Mouse (Mus musculus) left cerebral cortex, postnatal 25 days (tissue): ENCODE data around the gene Fcgr2b. TPM values are rescaled to one million over a fixed set of nuclear protein-coding genes. Genes with fewer than 3 reads are reported as not detected.
A peak's percentile ranks its signal among the peaks of the same experiment; 100 is the strongest.
"Not testable (repeated sequence)": the region's sequence is repeated elsewhere in the genome, so short reads cannot be mapped to it uniquely, and the experiment has no call there.

Experiments
- DNase-seq, 2 experiments: peaks; one replicate each; pipeline ENCODE4 v3.0.0; 2022; ENCODE audit warnings: low spot score in 2 of 2, mixed read lengths in 1 of 2
- intact Hi-C: fragments of 180-260 bp; cut with DNase I; formaldehyde crosslinking; loops from one replicate; pipeline ENCODE4 v1.15.1; 2025
- total RNA-seq, 2 experiments: library from RNA; stranded (reverse); gene quantifications; 2 replicates each; pipeline ENCODE4 v1.2.3; 2021

Gene Fcgr2b
- total RNA-seq, 2 experiments from 2014 or later, result 3.6 to 6.2 TPM

- DNase-seq, intact Hi-C loops: not testable (repeated sequence)
Measured at GRCm38 (mm10) chr1:170981679-170982078, 5.3 kb upstream of the Fcgr2b start.

GRCm38 (mm10) chr1:170978601-170979000, 2.3 kb upstream of the Fcgr2b start:
- DNase-seq, result no peak
- intact Hi-C loops, result no loop called here

- intact Hi-C loops, result no loop called here
- DNase-seq, result peak in 1 of 2 experiments; percentile 6
Measured at GRCm38 (mm10) chr1:170975751-170976161, 591 bp downstream of the Fcgr2b start.

GRCm38 (mm10) chr1:170975350-170975749, 997 bp downstream of the Fcgr2b start:
- DNase-seq, intact Hi-C loops: not testable (repeated sequence)

GRCm38 (mm10) chr1:170974736-170975135, 1.6 kb downstream of the Fcgr2b start:
- intact Hi-C loops, result no loop called here
- DNase-seq, result no peak

GRCm38 (mm10) chr1:170974171-170974570, 2.2 kb downstream of the Fcgr2b start:
- intact Hi-C loops, result no loop called here
- no peak for DNase-seq

GRCm38 (mm10) chr1:170972936-170973335, 3.4 kb downstream of the Fcgr2b start:
- DNase-seq, result no peak
- intact Hi-C loops, result no loop called here

GRCm38 (mm10) chr1:170972494-170972893, 3.9 kb downstream of the Fcgr2b start:
- DNase-seq, result no peak
- intact Hi-C loops, result no loop called here

GRCm38 (mm10) chr1:170968576-170968975, 7.8 kb downstream of the Fcgr2b start:
- DNase-seq, result no peak
- intact Hi-C loops, result no loop called here

- no peak for DNase-seq
- intact Hi-C loops, result no loop called here
Measured at GRCm38 (mm10) chr1:170967581-170967980, 8.8 kb downstream of the Fcgr2b start.

- DNase-seq, result no peak
- intact Hi-C loops, result no loop called here
Measured at GRCm38 (mm10) chr1:170963087-170963486, 13.3 kb downstream of the Fcgr2b start.

- no peak for DNase-seq
- intact Hi-C loops, result no loop called here
Measured at GRCm38 (mm10) chr1:170962301-170962700, 14.0 kb downstream of the Fcgr2b start.

- no peak for DNase-seq
- intact Hi-C loops, result no loop called here
Measured at GRCm38 (mm10) chr1:170961101-170961500, 15.2 kb downstream of the Fcgr2b start.

GRCm38 (mm10) chr1:170959791-170960190, 16.6 kb downstream of the Fcgr2b start:
- DNase-seq, result no peak
- intact Hi-C loops, result no loop called here

GRCm38 (mm10) chr1:170958225-170958624, 18.1 kb downstream of the Fcgr2b start:
- DNase-seq, result no peak
- intact Hi-C loops, result no loop called here

- intact Hi-C loops, result no loop called here
- no peak for DNase-seq
Measured at GRCm38 (mm10) chr1:170953192-170953591, 23.2 kb downstream of the Fcgr2b start.

GRCm38 (mm10) chr1:170950772-170951171, 25.6 kb downstream of the Fcgr2b start:
- intact Hi-C loops, result loop anchor here (1.0 kb wide), 1 partner anchor 9 kb away; no protein-coding TSS in a partner anchor
- no peak for DNase-seq

- DNase-seq, intact Hi-C loops: not testable (repeated sequence)
Measured at GRCm38 (mm10) chr1:170944908-170945307, 31.4 kb downstream of the Fcgr2b start.

- DNase-seq, intact Hi-C loops: not testable (repeated sequence)
Measured at GRCm38 (mm10) chr1:170944151-170944550, 32.2 kb downstream of the Fcgr2b start.

GRCm38 (mm10) chr1:170939255-170939654, 37.1 kb downstream of the Fcgr2b start:
- no peak for DNase-seq
- intact Hi-C loops, result no loop called here

GRCm38 (mm10) chr1:170934383-170934782, 42.0 kb downstream of the Fcgr2b start:
- DNase-seq, result no peak
- intact Hi-C loops, result no loop called here

GRCm38 (mm10) chr1:170933940-170934339, 42.4 kb downstream of the Fcgr2b start:
- no peak for DNase-seq
- intact Hi-C loops, result no loop called here
